Mouse (Mus musculus) midbrain, postnatal 0 days (tissue): ENCODE measurements at regions not wholly inside any gene's neighbourhood (a gene's known extent, or its start where the extent isn't known, plus 50 kb on each side); places are given as distances from the start of the nearest gene placed in this dataset.

ENCODE experiments used
- ATAC-seq: fragments of 200-750 bp; cut with Nextera tagmentation; 2 replicates; pipeline ENCODE4 v1.8.0; 2017; ENCODE audit warnings: moderate number of reproducible peaks, mild to moderate bottlenecking, moderate TSS enrichment, moderate library complexity; ENCODE audit not compliant: low FRiP score
- DNase-seq: peaks from one replicate; pipeline ENCODE4 v3.0.0-alpha.2; 2015; ENCODE audit warnings: low spot score
- H3K27ac ChIP-seq: fragments of 300-500 bp; sonication (generic); 2 replicates; pipeline ENCODE4 v1.5.1; 2014; ENCODE audit warnings: low read depth, mild to moderate bottlenecking, low read length, mixed read lengths
- H3K27me3 ChIP-seq: fragments of 300-500 bp; sonication (generic); 2 replicates; pipeline ENCODE4 v1.6.1; 2014; ENCODE audit warnings: low read length, control low read depth, mixed read lengths; ENCODE audit not compliant: insufficient read depth
- H3K36me3 ChIP-seq: fragments of 300-500 bp; sonication (generic); 2 replicates; pipeline ENCODE4 v1.6.1; 2014; ENCODE audit warnings: low read length, control low read depth, mixed read lengths; ENCODE audit not compliant: insufficient read depth
- H3K4me1 ChIP-seq: fragments of 300-500 bp; sonication (generic); 2 replicates; pipeline ENCODE4 v1.6.1; 2014; ENCODE audit warnings: mild to moderate bottlenecking, control low read depth, antibody characterized with exemption, low read length, mixed read lengths; ENCODE audit not compliant: insufficient read depth
- H3K4me2 ChIP-seq: fragments of 300-500 bp; sonication (generic); 2 replicates; pipeline ENCODE4 v1.6.1; 2014; ENCODE audit warnings: low read depth, mild to moderate bottlenecking, low read length, mixed read lengths; ENCODE audit not compliant: poor library complexity, severe bottlenecking
- H3K4me3 ChIP-seq: fragments of 300-500 bp; sonication (generic); 2 replicates; pipeline ENCODE4 v1.5.1; 2014; ENCODE audit warnings: low read depth, mild to moderate bottlenecking, low read length, moderate library complexity
- H3K9ac ChIP-seq: fragments of 300-500 bp; sonication (generic); replicated peaks from 2 replicates; pipeline ENCODE4 v1.6.1; 2014; ENCODE audit warnings: mild to moderate bottlenecking, low read length, moderate library complexity, mixed read lengths; ENCODE audit not compliant: poor library complexity, severe bottlenecking
- H3K9me3 ChIP-seq: fragments of 300-500 bp; sonication (generic); 2 replicates; pipeline ENCODE4 v1.6.1; 2016; ENCODE audit warnings: low read length, control low read depth
- CTCF ChIP-seq: IDR thresholded peaks from 2 replicates; pipeline ENCODE4 v1.5.1; 2016; ENCODE audit warnings: antibody characterized with exemption, mild to moderate bottlenecking
- WGBS: fragments of 180-500 bp; shearing (Covaris S2); extraction: QIAGEN DNeasy Blood & Tissue Kit; methylation state at CpG from one replicate; pipeline ENCODE4 v1.1.7; 2014; 5-methylcytosine and 5-hydroxymethylcytosine counted together

GRCm38 (mm10) chr4:48803777-48804176 is 140.5 kb downstream of the Cavin4 start:
- peak; percentile 73 for DNase-seq
- H3K9me3 ChIP-seq: no peaks in the 10 kb centered on the region
- no peak overlapping the region for H3K4me2 ChIP-seq
- no peaks in the 10 kb centered on the region for H3K4me1 ChIP-seq
- no peaks in the 10 kb centered on the region for H3K36me3 ChIP-seq
- ATAC-seq: no peak
- H3K9ac ChIP-seq: no peak overlapping the region
- H3K27ac ChIP-seq: no peak overlapping the region
- TF ChIP-seq CTCF: no peak
- WGBS: 71% methylated on average over 3 of the region's 3 CpGs
- H3K27me3 ChIP-seq: no peaks in the 10 kb centered on the region
- H3K4me3 ChIP-seq: no peak overlapping the region

GRCm38 (mm10) chr4:48808571-48808970 is 145.3 kb downstream of the Cavin4 start:
- ATAC-seq (no peak), DNase-seq (no peak)
- Histone ChIP-seq H3K9ac (no peak overlapping the region), H3K4me1 (no peaks in the 10 kb centered on the region), H3K27ac (no peak overlapping the region), H3K4me3 (no peak overlapping the region), H3K4me2 (no peak overlapping the region), H3K27me3 (no peaks in the 10 kb centered on the region), H3K9me3 (no peaks in the 10 kb centered on the region), H3K36me3 (no peaks in the 10 kb centered on the region)
- WGBS: 93% methylated on average over 4 of the region's 4 CpGs
- no peak for TF ChIP-seq CTCF

GRCm38 (mm10) chr4:48833718-48834117 is 170.4 kb downstream of the Cavin4 start:
- no peak for DNase-seq
- Histone ChIP-seq H3K4me3 (no peak overlapping the region), H3K9me3 (no peaks in the 10 kb centered on the region), H3K9ac (no peak overlapping the region), H3K36me3 (no peaks in the 10 kb centered on the region), H3K27ac (no peak overlapping the region), H3K4me1 (no peaks in the 10 kb centered on the region), H3K27me3 (no peaks in the 10 kb centered on the region), H3K4me2 (no peak overlapping the region)
- no peak for ATAC-seq
- TF ChIP-seq CTCF: no peak
- WGBS: 56% methylated on average over 2 of the region's 2 CpGs

GRCm38 (mm10) chr4:48842777-48843214 is 179.5 kb downstream of the Cavin4 start:
- Histone ChIP-seq H3K27ac (no peak overlapping the region), H3K4me2 (no peak overlapping the region), H3K4me1 (no peaks in the 10 kb centered on the region), H3K9me3 (no peaks in the 10 kb centered on the region), H3K9ac (no peak overlapping the region), H3K36me3 (no peaks in the 10 kb centered on the region), H3K4me3 (no peak overlapping the region), H3K27me3 (no peaks in the 10 kb centered on the region)
- TF ChIP-seq CTCF: no peak
- 74% methylated on average over 2 of the region's 2 CpGs for WGBS
- peak; percentile 42 for DNase-seq
- ATAC-seq: no peak; the same call in 1 of the 2 replicates

GRCm38 (mm10) chr4:48871105-48871504 is 188.0 kb upstream of the Plppr1 start:
- Histone ChIP-seq H3K36me3 (no peaks in the 10 kb centered on the region), H3K4me2 (no peak overlapping the region), H3K27ac (no peak overlapping the region), H3K9ac (no peak overlapping the region), H3K4me1 (no peaks in the 10 kb centered on the region), H3K9me3 (no peaks in the 10 kb centered on the region), H3K4me3 (no peak overlapping the region), H3K27me3 (no peaks in the 10 kb centered on the region)
- 90% methylated on average over 2 of the region's 2 CpGs for WGBS
- ATAC-seq: no peak
- DNase-seq: peak; percentile 14
- no peak for TF ChIP-seq CTCF

GRCm38 (mm10) chr4:48889074-48889592 is 169.9 kb upstream of the Plppr1 start:
- Histone ChIP-seq H3K4me2 (no peak overlapping the region), H3K27me3 (no peaks in the 10 kb centered on the region), H3K27ac (no peak overlapping the region), H3K9ac (no peak overlapping the region), H3K9me3 (no peaks in the 10 kb centered on the region), H3K4me1 (no peaks in the 10 kb centered on the region), H3K36me3 (no peaks in the 10 kb centered on the region), H3K4me3 (no peak overlapping the region)
- ATAC-seq (no peak), DNase-seq (no peak)
- WGBS: 57% methylated on average over 4 of the region's 4 CpGs
- no peak for TF ChIP-seq CTCF
